9 mouse cellular contexts compared by ENCODE assay signal in the genomic region with DNA sequence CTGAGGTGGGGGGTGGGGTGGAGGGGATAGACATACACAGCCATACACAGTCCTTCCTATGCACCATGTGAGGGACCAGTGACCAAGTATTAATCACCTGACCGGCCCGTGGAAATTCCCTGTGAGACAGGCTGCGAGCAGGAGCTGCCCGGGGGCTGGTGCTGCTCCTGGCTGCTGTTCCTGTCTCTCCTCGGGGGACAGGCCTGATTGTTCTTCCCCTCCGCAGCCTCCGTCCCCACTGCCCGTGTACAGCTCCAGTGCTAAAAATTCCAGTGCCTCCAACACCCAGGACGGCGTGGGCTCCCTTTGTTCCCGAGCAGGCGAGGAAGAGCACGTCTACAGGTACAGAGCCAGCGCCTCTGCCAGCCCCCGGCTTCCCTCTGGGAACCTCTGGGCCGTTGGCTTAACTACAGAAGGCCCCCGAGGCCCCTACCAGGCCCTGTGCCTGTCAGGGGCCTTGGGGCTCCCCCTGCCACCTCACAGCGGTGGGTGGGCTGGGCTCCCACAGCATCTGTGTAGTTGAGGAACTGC. TPM values are rescaled to one million over a fixed set of nuclear protein-coding genes. Genes with fewer than 3 reads are reported as not detected.
DNase-seq lines count a peak whose midpoint lies in the region; ATAC-seq lines count a peak whose summit lies in the region.
"Had no signal": no experiment of that assay in that cellular context is flagged by ENCODE, and none has a peak within 500 bp of the region (broad histone marks: within the 10 kb centered on the region; RNA-seq: fewer than 3 reads in every experiment).

No protein-coding gene starts in this region.

- no peaks in the 10 kb centered on the region for H3K27me3 ChIP-seq in heart, embryonic 14.5 days (ENCODE audit: control insufficient read depth, insufficient read depth, low read length)
- no peaks in the 10 kb centered on the region for H3K27me3 ChIP-seq in liver, embryonic 16.5 days (ENCODE audit: control insufficient read depth, insufficient read depth, low read depth, low read length)
- H3K27me3 ChIP-seq in intestine, embryonic 16.5 days (replicated peaks; ENCODE audit: control insufficient read depth, insufficient read depth, low read length) = no peaks in the 10 kb centered on the region
- H3K27me3 ChIP-seq: midbrain, embryonic 12.5 days had no signal

- 59% methylated on average over 18 of the region's 18 CpGs for WGBS in heart, embryonic 14.5 days
- WGBS in liver, embryonic 16.5 days (ENCODE audit: insufficient replicate concordance) = 51% methylated on average over 18 of the region's 18 CpGs
- 59% methylated on average over 18 of the region's 18 CpGs for WGBS in intestine, embryonic 16.5 days

- H3K9me3 ChIP-seq in heart, embryonic 14.5 days (ENCODE audit: control insufficient read depth, low read length) = no peaks in the 10 kb centered on the region
- no peaks in the 10 kb centered on the region for H3K9me3 ChIP-seq in liver, embryonic 16.5 days (replicated peaks; ENCODE audit: control insufficient read depth, low read length)
- H3K9me3 ChIP-seq in intestine, embryonic 16.5 days (ENCODE audit: control insufficient read depth, low read length) = no peaks in the 10 kb centered on the region
- H3K9me3 ChIP-seq: midbrain, embryonic 12.5 days had no signal

- DNase-seq in heart, postnatal 14 days = no peak
- no peak for DNase-seq in liver
- DNase-seq in adrenal gland, postnatal 25 days = no peak
- DNase-seq: thymus, postnatal 36 days had no signal

- intact Hi-C loops in heart, postnatal 14 days (cut with DNase I) = no loop called here

- H3K4me1 ChIP-seq in heart, embryonic 14.5 days (ENCODE audit: control insufficient read depth in 2 of 2, insufficient read depth in 2 of 2, low read length in 2 of 2) = peaks cover 25 to 34% of the 10 kb centered on the region in 2 experiments
- H3K4me1 ChIP-seq in liver, embryonic 16.5 days (ENCODE audit: control insufficient read depth, low read depth, low read length) = peaks cover 24% of the 10 kb centered on the region
- H3K4me1 ChIP-seq in intestine, embryonic 16.5 days (ENCODE audit: control insufficient read depth, insufficient read depth, low read length) = peaks cover 28% of the 10 kb centered on the region

- peak overlapping the region in 1 of 2 experiments; percentile 91; a peak in 1 of 4 replicates for H3K27ac ChIP-seq in heart, embryonic 14.5 days (replicated peaks in 1 of 2; ENCODE audit: control insufficient read depth in 1 of 2, insufficient read depth in 1 of 2, low read depth in 2 of 2, low read length in 2 of 2)
- no peak overlapping the region for H3K27ac ChIP-seq in liver, embryonic 16.5 days (ENCODE audit: low read length)
- no peak overlapping the region for H3K27ac ChIP-seq in intestine, embryonic 16.5 days (ENCODE audit: low read length)

- H3K4me3 ChIP-seq in heart, embryonic 14.5 days (ENCODE audit: control insufficient read depth in 1 of 2, insufficient read depth in 1 of 2, low read depth in 1 of 2, low read length in 2 of 2) = no peak overlapping the region
- H3K4me3 ChIP-seq in liver, embryonic 16.5 days (ENCODE audit: low read depth, low read length) = no peak overlapping the region
- H3K4me3 ChIP-seq in intestine, embryonic 16.5 days (ENCODE audit: low read length) = no peak overlapping the region
- H3K4me3 ChIP-seq: midbrain, embryonic 12.5 days had no signal

- ATAC-seq in heart, embryonic 14.5 days (ENCODE audit: insufficient number of reproducible peaks, insufficient read depth, low FRiP score, low read depth) = no peak
- ATAC-seq in liver, embryonic 16.5 days (ENCODE audit: low read depth) = no peak
- 0 out of 2 replicates have a peak, but pooled peaks have one; percentile 19 for ATAC-seq in common myeloid progenitor, adult 5-6 weeks (replicated peaks; ENCODE audit: low read depth, poor library complexity, severe bottlenecking)
- no peak for ATAC-seq in intestine, embryonic 16.5 days

- H3K36me3 ChIP-seq in heart, embryonic 14.5 days (ENCODE audit: control insufficient read depth, insufficient read depth, low read length) = peaks cover 58% of the 10 kb centered on the region
- H3K36me3 ChIP-seq in liver, embryonic 16.5 days (ENCODE audit: control insufficient read depth, insufficient read depth) = peaks cover 3% of the 10 kb centered on the region
- peaks cover 28% of the 10 kb centered on the region for H3K36me3 ChIP-seq in intestine, embryonic 16.5 days (ENCODE audit: control insufficient read depth, insufficient read depth, low read length)

- H3K9ac ChIP-seq in heart, embryonic 14.5 days (ENCODE audit: low read length) = peak overlapping the region; percentile 62; the same call in 1 of the 2 replicates
- H3K9ac ChIP-seq in liver, embryonic 16.5 days (ENCODE audit: low read depth, low read length) = no peak overlapping the region
- H3K9ac ChIP-seq in intestine, embryonic 16.5 days (ENCODE audit: low read depth, low read length) = peak overlapping the region; percentile 72; the same call in 1 of the 2 replicates
- H3K9ac ChIP-seq: midbrain, embryonic 12.5 days had no signal

- no peak overlapping the region for H3K4me2 ChIP-seq in heart, embryonic 14.5 days (ENCODE audit: low read length)
- peak overlapping the region; percentile 52; the same call in 1 of the 2 replicates for H3K4me2 ChIP-seq in liver, embryonic 16.5 days (ENCODE audit: low read depth, low read length)
- H3K4me2 ChIP-seq in intestine, embryonic 16.5 days (ENCODE audit: low read depth, low read length) = 0 out of 2 replicates have a peak overlapping the region, but pooled peaks have one; percentile 3
- H3K4me2 ChIP-seq: midbrain, embryonic 12.5 days had no signal

RNA-seq across cellular contexts. Expression of gene Rplp0, which starts 14.5 kb away (rescaled TPM):
- 1,183 and 1,268 TPM in 2 replicates for polyA plus RNA-seq in heart, embryonic 14.5 days (2014; fragmentation: Nextera tagmentation; extraction: Ambion mirVana)
- 100 to 1,000 TPM; 645 to 715 TPM for total RNA-seq in heart, postnatal 14 days (2021)
- polyA plus RNA-seq in liver, embryonic 16.5 days (2015; fragmentation: Nextera tagmentation; extraction: Ambion mirVana) = 919 and 997 TPM in 2 replicates
- total RNA-seq in common myeloid progenitor, adult 5-6 weeks (2017) = 1,584 and 1,794 TPM in 2 replicates
- polyA plus RNA-seq in intestine, embryonic 16.5 days (2015; fragmentation: Nextera tagmentation; extraction: Ambion mirVana) = 1,506 and 1,615 TPM in 2 replicates
- 743 and 806 TPM in 2 replicates for total RNA-seq in adrenal gland, postnatal 25 days (2021)

RNA-seq across cellular contexts. Expression of gene Gcn1l1, which starts 20.3 kb away (rescaled TPM):
- polyA plus RNA-seq in heart, embryonic 14.5 days (2014; fragmentation: Nextera tagmentation; extraction: Ambion mirVana) = 25.2 and 26.3 TPM in 2 replicates
- 10 to 100 TPM; 45.1 to 46.6 TPM for total RNA-seq in heart, postnatal 14 days (2021)
- 14.1 and 14.8 TPM in 2 replicates for polyA plus RNA-seq in liver, embryonic 16.5 days (2015; fragmentation: Nextera tagmentation; extraction: Ambion mirVana)
- 32.6 and 41.8 TPM in 2 replicates for total RNA-seq in common myeloid progenitor, adult 5-6 weeks (2017)
- 25.5 and 26.3 TPM in 2 replicates for polyA plus RNA-seq in intestine, embryonic 16.5 days (2015; fragmentation: Nextera tagmentation; extraction: Ambion mirVana)
- total RNA-seq in adrenal gland, postnatal 25 days (2021) = 71.9 and 76.6 TPM in 2 replicates

RNA-seq across cellular contexts. Expression of gene Pxn, which starts 38.2 kb away (rescaled TPM):
- 14.4 and 19.1 TPM in 2 replicates for polyA plus RNA-seq in heart, embryonic 14.5 days (2014; fragmentation: Nextera tagmentation; extraction: Ambion mirVana)
- 10 to 100 TPM; 52.4 to 54.2 TPM for total RNA-seq in heart, postnatal 14 days (2021)
- 17.2 and 19.1 TPM in 2 replicates for polyA plus RNA-seq in liver, embryonic 16.5 days (2015; fragmentation: Nextera tagmentation; extraction: Ambion mirVana)
- total RNA-seq in common myeloid progenitor, adult 5-6 weeks (2017) = 31.2 and 72.4 TPM in 2 replicates
- polyA plus RNA-seq in intestine, embryonic 16.5 days (2015; fragmentation: Nextera tagmentation; extraction: Ambion mirVana) = 71.9 and 88.2 TPM in 2 replicates
- total RNA-seq in adrenal gland, postnatal 25 days (2021) = 38.4 and 45.8 TPM in 2 replicates
